Mouse (Mus musculus) MEL (cell line): Measurements from ENCODE around the gene Prdx1. TPM values are rescaled to one million over a fixed set of nuclear protein-coding genes. Genes with fewer than 3 reads are reported as not detected.

Source experiments
- DNase-seq: peaks from one replicate; pipeline ENCODE4 v3.0.0; 2011; ENCODE audit warnings: low read depth, low spot score
- H3K27ac ChIP-seq: 2 replicates; pipeline ENCODE4 v1.5.1; 2012; ENCODE audit warnings: low read depth, mild to moderate bottlenecking, control low read depth, low read length, moderate library complexity; ENCODE audit not compliant: control insufficient read depth
- H3K27me3 ChIP-seq, 2 experiments: fragments of 150-350 bp in 1 of 2; sonication (generic) in 1 of 2; 2 replicates each; pipeline ENCODE4 v1.6.1; 2012; ENCODE audit warnings: low read length in 2 of 2, mild to moderate bottlenecking in 2 of 2, improper control_type of control experiment in 1 of 2, moderate library complexity in 1 of 2; ENCODE audit not compliant: insufficient read depth in 2 of 2, control insufficient read depth in 1 of 2
- H3K36me3 ChIP-seq, 2 experiments: 2 replicates each; pipeline ENCODE4 v1.6.1; 2012 to 2014; ENCODE audit warnings: low read length in 2 of 2, improper control_type of control experiment in 1 of 2, inconsistent platforms in 1 of 2, mild to moderate bottlenecking in 1 of 2; ENCODE audit not compliant: insufficient read depth in 2 of 2, control insufficient read depth in 1 of 2
- H3K4me1 ChIP-seq, 2 experiments: fragments of 150-350 bp in 1 of 2; sonication (generic) in 1 of 2; 2 replicates each; pipeline ENCODE4 v1.6.1; 2012; ENCODE audit warnings: low read length in 2 of 2, improper control_type of control experiment in 1 of 2, mild to moderate bottlenecking in 1 of 2; ENCODE audit not compliant: insufficient read depth in 2 of 2, control insufficient read depth in 1 of 2
- H3K4me3 ChIP-seq, 2 experiments: fragments of 150-350 bp in 1 of 2; sonication (generic) in 1 of 2; 2 replicates each; pipeline ENCODE4 v1.5.1; 2012; ENCODE audit warnings: low read depth in 2 of 2, low read length in 2 of 2, mild to moderate bottlenecking in 2 of 2, moderate library complexity in 2 of 2, control low read depth in 1 of 2, improper control_type of control experiment in 1 of 2; ENCODE audit not compliant: control insufficient read depth in 1 of 2, insufficient read depth in 1 of 2
- H3K79me2 ChIP-seq: 2 replicates; pipeline ENCODE4 v1.6.1; 2012; ENCODE audit warnings: mild to moderate bottlenecking, low read length, moderate library complexity; ENCODE audit not compliant: control insufficient read depth, poor library complexity, insufficient read depth
- H3K9ac ChIP-seq: 2 replicates; pipeline ENCODE4 v1.6.1; 2012; ENCODE audit warnings: low read depth, mild to moderate bottlenecking, control low read depth, low read length, moderate library complexity; ENCODE audit not compliant: control insufficient read depth, poor library complexity, severe bottlenecking
- H3K9me3 ChIP-seq: fragments of 150-350 bp; sonication (generic); replicated peaks from 2 replicates; pipeline ENCODE4 v1.6.1; 2012; ENCODE audit warnings: mild to moderate bottlenecking, low read length, improper control_type of control experiment, moderate library complexity; ENCODE audit not compliant: insufficient read depth
- CHD1 ChIP-seq: IDR thresholded peaks from 2 replicates; pipeline ENCODE4 v1.6.1; 2012; ENCODE audit warnings: low read depth, mild to moderate bottlenecking, inconsistent platforms, low read length, improper control_type of control experiment
- CTCF ChIP-seq, 3 experiments: IDR thresholded peaks in 2 of 3; conservative IDR thresholded peaks in 1 of 3; 2 replicates each; pipeline ENCODE4 v1.5.1; 2011 to 2012; ENCODE audit warnings: low read length in 3 of 3, low read depth in 2 of 3, mild to moderate bottlenecking in 2 of 3, improper control_type of control experiment in 1 of 3, inconsistent platforms in 1 of 3, mixed read lengths in 1 of 3, moderate library complexity in 1 of 3; ENCODE audit not compliant: control insufficient read depth in 1 of 3, insufficient read depth in 1 of 3, poor library complexity in 1 of 3, severe bottlenecking in 1 of 3
- EP300 ChIP-seq, 2 experiments: IDR thresholded peaks; 2 replicates each; pipeline ENCODE4 v1.6.1; 2011; ENCODE audit warnings: improper control_type of control experiment in 2 of 2, low read length in 2 of 2, low read depth in 1 of 2, mild to moderate bottlenecking in 1 of 2
- GATA1 ChIP-seq: IDR thresholded peaks from 2 replicates; pipeline ENCODE4 v1.6.1; 2011; ENCODE audit warnings: low read depth, low read length, improper control_type of control experiment
- HCFC1 ChIP-seq: IDR thresholded peaks from 2 replicates; pipeline ENCODE4 v1.6.1; 2012; ENCODE audit warnings: low read depth, mild to moderate bottlenecking, inconsistent platforms, low read length, improper control_type of control experiment, moderate library complexity
- MAX ChIP-seq: IDR thresholded peaks from 2 replicates; pipeline ENCODE4 v1.6.1; 2011; ENCODE audit warnings: low read length, improper control_type of control experiment
- MAZ ChIP-seq: IDR thresholded peaks from 2 replicates; pipeline ENCODE4 v1.6.1; 2012; ENCODE audit warnings: low read depth, mild to moderate bottlenecking, inconsistent platforms, low read length, improper control_type of control experiment
- MEF2A ChIP-seq: IDR thresholded peaks from 2 replicates; pipeline ENCODE4 v1.6.1; 2014; ENCODE audit warnings: low read depth, mild to moderate bottlenecking, inconsistent platforms, low read length, improper control_type of control experiment; ENCODE audit not compliant: poor library complexity, insufficient replicate concordance, severe bottlenecking; ENCODE audit errors: extremely low read depth
- MYB ChIP-seq: IDR thresholded peaks from 2 replicates; pipeline ENCODE4 v1.6.1; 2011; ENCODE audit warnings: mild to moderate bottlenecking, low read depth, low read length, improper control_type of control experiment
- MYC ChIP-seq: IDR thresholded peaks from 2 replicates; pipeline ENCODE4 v1.6.1; 2011; ENCODE audit warnings: low read depth, mild to moderate bottlenecking, low read length, improper control_type of control experiment, moderate library complexity
- NELFE ChIP-seq: IDR thresholded peaks from 2 replicates; pipeline ENCODE4 v1.6.1; 2011; ENCODE audit warnings: low read depth, low read length, improper control_type of control experiment
- NRF1 ChIP-seq: IDR thresholded peaks from 2 replicates; pipeline ENCODE4 v1.6.1; 2014; ENCODE audit warnings: low read depth, mild to moderate bottlenecking, inconsistent platforms, low read length, improper control_type of control experiment, moderate library complexity; ENCODE audit not compliant: poor library complexity, insufficient read depth, severe bottlenecking
- POLR2A ChIP-seq, 2 experiments: IDR thresholded peaks; 2 replicates each; pipeline ENCODE4 v1.6.1; 2011 to 2012; ENCODE audit warnings: low read length in 2 of 2, mild to moderate bottlenecking in 2 of 2, control low read depth in 1 of 2, improper control_type of control experiment in 1 of 2, low read depth in 1 of 2, moderate library complexity in 1 of 2; ENCODE audit not compliant: control insufficient read depth in 1 of 2, insufficient read depth in 1 of 2, poor library complexity in 1 of 2
- POLR2AphosphoS2 ChIP-seq: IDR thresholded peaks from 2 replicates; pipeline ENCODE4 v1.6.1; 2011; ENCODE audit warnings: low read length, improper control_type of control experiment
- POLR2AphosphoS5 ChIP-seq: IDR thresholded peaks from 2 replicates; pipeline ENCODE4 v1.6.1; 2012; ENCODE audit warnings: low read depth, borderline replicate concordance, mild to moderate bottlenecking, inconsistent platforms, low read length, moderate library complexity, mixed read lengths
- RCOR1 ChIP-seq: IDR thresholded peaks from 2 replicates; pipeline ENCODE4 v1.6.1; 2012; ENCODE audit warnings: low read depth, mild to moderate bottlenecking, inconsistent platforms, low read length, improper control_type of control experiment
- SIN3A ChIP-seq: IDR thresholded peaks from 2 replicates; pipeline ENCODE4 v1.6.1; 2012; ENCODE audit warnings: low read length, improper control_type of control experiment, inconsistent platforms
- SMC3 ChIP-seq: IDR thresholded peaks from 2 replicates; pipeline ENCODE4 v1.6.1; 2011; ENCODE audit warnings: low read depth, low read length, improper control_type of control experiment
- TAL1 ChIP-seq: IDR thresholded peaks from 2 replicates; pipeline ENCODE4 v1.6.1; 2012; ENCODE audit warnings: mild to moderate bottlenecking, inconsistent platforms, low read length, moderate library complexity, mixed read lengths
- UBTF ChIP-seq: IDR thresholded peaks from 2 replicates; pipeline ENCODE4 v1.6.1; 2012; ENCODE audit warnings: low read depth, mild to moderate bottlenecking, inconsistent platforms, low read length, improper control_type of control experiment, moderate library complexity, borderline replicate concordance; ENCODE audit not compliant: insufficient read depth
- USF1 ChIP-seq: IDR thresholded peaks from 2 replicates; pipeline ENCODE4 v1.6.1; 2014; ENCODE audit warnings: low read depth, mild to moderate bottlenecking, inconsistent platforms, low read length, improper control_type of control experiment, moderate library complexity
- USF2 ChIP-seq, 2 experiments: IDR thresholded peaks; 2 replicates each; pipeline ENCODE4 v1.6.1; 2011 to 2012; ENCODE audit warnings: improper control_type of control experiment in 2 of 2, low read length in 2 of 2, borderline replicate concordance in 1 of 2, inconsistent platforms in 1 of 2, low read depth in 1 of 2, mild to moderate bottlenecking in 1 of 2; ENCODE audit not compliant: insufficient read depth in 1 of 2
- ZMIZ1 ChIP-seq: IDR thresholded peaks from 2 replicates; pipeline ENCODE4 v1.6.1; 2012; ENCODE audit warnings: low read depth, mild to moderate bottlenecking, inconsistent platforms, low read length, improper control_type of control experiment, moderate library complexity
- ZNF384 ChIP-seq: IDR thresholded peaks from 2 replicates; pipeline ENCODE4 v1.6.1; 2012; ENCODE audit warnings: low read depth, mild to moderate bottlenecking, inconsistent platforms, low read length, improper control_type of control experiment
- polyA plus RNA-seq, 2 experiments: library from polyadenylated mRNA; stranded (reverse) in 1 of 2; unstranded in 1 of 2; fragments of >175 nt in 1 of 2; fragments of >200 nt in 1 of 2; gene quantifications; 2 replicates each; pipeline versions ENCODE4 v1.2.1 to v1.2.4; 2012; ENCODE audit warnings: low replicate concordance in 2 of 2, low read depth in 1 of 2; ENCODE audit not compliant: insufficient read length in 2 of 2, insufficient read depth in 1 of 2, missing spikeins in 1 of 2
- total RNA-seq: library from RNA; depleted of rRNA; stranded (reverse); fragments of 300-350 nt; gene quantifications from 2 replicates; pipeline ENCODE4 v1.2.3, GENCODE M21; 2012

The Prdx1 gene
- total and polyA plus RNA-seq, 3 experiments, result 223 to 416 TPM; not detected in 1

- H3K4me3 ChIP-seq, result no peak overlapping the region
- H3K36me3 ChIP-seq, result no peaks in the 10 kb centered on the region
- H3K9me3 ChIP-seq, result no peaks in the 10 kb centered on the region
- TF ChIP-seq MYC (no peak), ZMIZ1 (no peak), CTCF (IDR thresholded peaks at IDR 0.05 in 2 of 3, conservative IDR thresholded peaks at IDR 0.05 in 1 of 3; ENCODE audit: control insufficient read depth in 1 of 3, insufficient read depth in 1 of 3, low read depth in 2 of 3, low read length in 3 of 3, poor library complexity in 1 of 3, severe bottlenecking in 1 of 3) (no peak), ZNF384 (no peak), POLR2AphosphoS5 (no peak), MEF2A (no peak), GATA1 (no peak), USF1 (no peak), MAZ (no peak), USF2 (IDR thresholded peaks at IDR 0.05; ENCODE audit: borderline replicate concordance in 1 of 2, insufficient read depth in 1 of 2, low read depth in 1 of 2, low read length in 2 of 2) (no peak)
- DNase-seq, result no peak
- H3K9ac ChIP-seq, result no peak overlapping the region
- H3K4me1 ChIP-seq, result no peaks in the 10 kb centered on the region
- H3K27me3 ChIP-seq, result no peaks in the 10 kb centered on the region
- no peaks in the 10 kb centered on the region for H3K79me2 ChIP-seq
- no peak overlapping the region for H3K27ac ChIP-seq
Observed at GRCm38 (mm10) chr4:116729532-116729931, 44.2 kb downstream of the Prdx1 start.

- DNase-seq, result no peak
- Histone ChIP-seq H3K4me1 (no peaks in the 10 kb centered on the region), H3K27ac (no peak overlapping the region), H3K27me3 (no peaks in the 10 kb centered on the region), H3K36me3 (no peaks in the 10 kb centered on the region), H3K79me2 (no peaks in the 10 kb centered on the region), H3K4me3 (no peak overlapping the region), H3K9me3 (no peaks in the 10 kb centered on the region), H3K9ac (no peak overlapping the region)
- TF ChIP-seq GATA1 (no peak), MYB (no peak), NRF1 (no peak), ZMIZ1 (no peak), HCFC1 (no peak), RCOR1 (no peak), MAX (no peak), TAL1 (no peak), SMC3 (no peak), POLR2AphosphoS2 (no peak), CHD1 (no peak), UBTF (no peak), EP300 (IDR thresholded peaks at IDR 0.05; ENCODE audit: low read depth in 1 of 2, low read length in 2 of 2) (no peak), NELFE (no peak), SIN3A (no peak), POLR2AphosphoS5 (no peak), MEF2A (no peak), POLR2A (IDR thresholded peaks at IDR 0.05; ENCODE audit: control insufficient read depth in 1 of 2, insufficient read depth in 1 of 2, low read depth in 1 of 2, low read length in 2 of 2, poor library complexity in 1 of 2) (no peak)
Observed at GRCm38 (mm10) chr4:116731077-116731476, 45.7 kb downstream of the Prdx1 start.
